Mouse (Mus musculus): ENCODE data around the gene Lama1.

DNA sequence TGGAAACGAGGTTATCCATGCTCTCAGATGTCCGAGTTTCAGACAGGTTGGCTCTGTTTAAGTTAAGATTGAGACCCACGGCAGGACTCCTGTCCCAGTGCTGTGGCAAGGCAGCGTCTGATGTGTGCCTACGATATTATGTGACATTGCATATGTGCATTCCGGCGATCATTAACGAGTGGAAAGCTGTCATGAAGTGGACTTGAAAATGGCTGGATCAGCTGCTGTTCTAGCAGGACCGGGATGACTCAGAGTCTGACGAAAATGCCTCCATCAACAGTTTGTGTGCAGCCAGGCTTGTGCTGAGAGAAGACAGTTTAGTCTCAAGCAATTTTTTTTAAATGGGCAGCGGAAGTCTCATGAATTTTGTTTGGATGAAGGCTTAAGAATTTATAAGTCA is 34.9 kb downstream of the Lama1 start:
- TF ChIP-seq POLR2A (IDR thresholded peaks at IDR 0.05; ENCODE audit: borderline replicate concordance, control insufficient read depth, low read depth, low read length) (no peak), CTCF (IDR thresholded peaks at IDR 0.05; ENCODE audit: control insufficient read depth, insufficient read depth, low read length) (no peak)
